Mouse (Mus musculus): ENCODE results near the gene Stpg4. TPM values are rescaled to one million over a fixed set of nuclear protein-coding genes. Genes with fewer than 3 reads are reported as not detected.

Stpg4 gene
- polyA plus RNA-seq, 1 experiment: not detected

DNA sequence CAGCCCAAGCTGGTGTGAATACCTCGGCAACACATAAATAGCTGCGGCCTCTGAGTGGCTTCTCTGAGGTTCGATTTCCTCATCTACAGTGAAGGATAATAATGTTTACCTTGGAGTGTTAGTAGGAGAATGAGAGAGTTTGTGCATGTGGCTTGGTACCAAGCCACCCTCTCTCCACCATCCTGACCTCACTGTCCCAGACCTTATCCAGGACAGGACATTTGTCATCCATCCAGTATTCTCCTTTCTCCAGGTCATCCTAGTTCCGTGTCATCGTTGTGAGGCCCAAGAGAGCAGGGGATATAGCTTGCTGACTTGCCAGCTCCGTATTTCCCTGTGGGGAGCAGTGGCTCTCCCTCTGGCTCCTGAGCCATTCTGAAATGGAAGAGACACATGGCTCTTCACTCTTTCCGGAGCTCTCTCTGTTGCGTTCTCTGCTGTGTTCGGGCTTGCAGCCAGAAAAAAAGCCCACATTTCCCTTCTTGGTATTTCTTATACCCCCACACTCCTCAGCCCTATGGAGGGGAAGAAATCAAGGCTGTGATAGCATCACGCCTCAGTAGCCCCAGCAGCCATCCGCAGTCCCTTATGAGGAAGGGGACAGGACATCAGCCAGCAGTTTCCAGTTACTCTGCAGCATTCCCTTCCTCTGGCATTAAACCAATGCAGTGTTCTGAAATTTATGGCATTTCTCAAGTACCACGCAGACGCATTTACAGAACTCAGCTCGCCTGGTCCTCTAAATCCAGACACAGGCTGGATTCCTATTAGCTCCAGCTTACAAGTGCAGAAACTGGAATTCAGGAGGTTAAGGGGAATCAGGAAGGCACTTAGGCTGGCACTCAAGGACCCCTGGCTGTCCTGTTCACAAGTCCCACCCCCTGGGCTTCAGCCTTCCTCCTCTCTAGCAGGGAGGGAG, 32.5 kb upstream of the Stpg4 start:
- Histone ChIP-seq H3K36me3 (ENCODE audit: control insufficient read depth, insufficient read depth, low read length) (no peaks in the 10 kb centered on the region), H3K4me3 (ENCODE audit: low read depth, low read length) (peak overlapping the region; percentile 39), H3K27me3 (ENCODE audit: control insufficient read depth, insufficient read depth, low read length) (no peaks in the 10 kb centered on the region), H3K27ac (ENCODE audit: insufficient read depth, low read depth, low read length) (peak overlapping the region; percentile 14), H3K4me1 (ENCODE audit: control insufficient read depth, insufficient read depth, insufficient read length, low read length) (peaks cover 6% of the 10 kb centered on the region)
- WGBS: 41% methylated on average over 14 of the region's 14 CpGs
- TF ChIP-seq CTCF (IDR thresholded peaks at IDR 0.05; ENCODE audit: extremely low read depth, insufficient read length, insufficient replicate concordance, low read depth, low read length) (no peak), POLR2A (IDR thresholded peaks at IDR 0.05; ENCODE audit: low read depth, low read length) (no peak; the same call in 1 of the 2 replicates)

DNA sequence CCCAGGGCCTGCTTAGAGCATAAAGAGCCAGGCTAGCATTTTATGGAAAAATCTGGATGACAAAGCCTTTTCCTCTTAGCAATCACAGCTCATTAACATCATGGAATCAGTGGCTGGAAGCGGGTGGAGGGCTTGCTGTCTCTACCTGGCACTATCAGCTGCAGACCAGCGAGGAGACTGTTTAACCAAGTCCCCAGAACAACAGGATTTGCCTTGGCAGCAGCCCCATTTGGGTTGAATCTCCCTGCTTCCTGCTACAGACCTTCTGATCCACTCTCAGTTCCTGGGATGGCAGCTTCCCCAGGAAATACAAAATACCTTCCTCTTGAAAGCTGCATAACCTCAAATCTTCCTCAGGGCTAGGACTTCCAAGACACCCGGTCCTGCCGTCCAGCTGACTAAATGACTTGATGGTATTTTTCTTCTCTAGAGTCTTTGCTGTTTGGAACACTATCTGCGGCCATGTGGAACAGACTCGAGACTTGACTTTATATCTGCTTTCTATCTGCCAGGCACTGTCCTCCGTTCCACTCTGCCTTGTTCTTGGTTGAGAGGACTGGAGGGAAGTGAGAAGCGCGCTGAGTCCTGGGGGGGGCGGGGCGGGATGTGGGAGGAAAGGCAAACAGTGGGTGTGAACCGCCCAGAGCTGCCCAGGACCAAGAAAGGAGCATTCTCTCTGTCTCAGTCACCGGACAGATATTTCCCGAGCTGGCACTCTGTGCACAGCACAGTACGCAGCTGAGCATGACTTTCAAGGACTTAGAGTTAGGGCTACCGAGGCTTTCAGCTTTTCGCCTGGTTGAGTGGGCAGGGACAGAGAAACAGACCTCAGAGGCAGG, 31.6 kb upstream of the Stpg4 start:
- TF ChIP-seq POLR2A (IDR thresholded peaks at IDR 0.05; ENCODE audit: low read depth, low read length) (no peak), CTCF (IDR thresholded peaks at IDR 0.05; ENCODE audit: extremely low read depth, insufficient read length, insufficient replicate concordance, low read depth, low read length) (no peak)
- Histone ChIP-seq H3K27ac (ENCODE audit: insufficient read depth, low read depth, low read length) (peak overlapping the region; percentile 66), H3K27me3 (ENCODE audit: control insufficient read depth, insufficient read depth, low read length) (no peaks in the 10 kb centered on the region), H3K4me1 (ENCODE audit: control insufficient read depth, insufficient read depth, insufficient read length, low read length) (peaks cover 6% of the 10 kb centered on the region), H3K36me3 (ENCODE audit: control insufficient read depth, insufficient read depth, low read length) (no peaks in the 10 kb centered on the region), H3K4me3 (ENCODE audit: low read depth, low read length) (peak overlapping the region; percentile 39)
- 4% methylated on average over 14 of the region's 17 CpGs for WGBS

DNA sequence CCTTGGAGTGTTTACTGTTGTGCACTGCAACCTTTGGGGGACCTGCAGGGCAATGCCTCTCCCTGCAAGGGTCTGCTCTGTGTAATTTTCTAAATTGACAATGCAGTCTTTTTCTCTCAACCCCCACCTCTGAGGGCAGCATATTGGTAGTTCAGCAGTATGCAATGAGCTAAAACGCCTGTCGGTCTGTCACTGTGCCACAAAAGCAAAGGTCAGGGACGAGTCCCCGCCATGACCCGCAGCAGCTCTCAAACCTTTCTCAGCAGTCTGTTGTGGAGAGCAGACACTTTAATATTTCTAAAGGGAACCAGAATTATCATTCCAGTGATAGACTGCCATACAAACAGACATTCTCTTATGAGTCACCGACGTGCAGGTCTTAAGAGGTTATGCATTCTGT, 30.4 kb upstream of the Stpg4 start:
- Histone ChIP-seq H3K4me1 (ENCODE audit: control insufficient read depth, insufficient read depth, insufficient read length, low read length) (peaks cover 6% of the 10 kb centered on the region), H3K27me3 (ENCODE audit: control insufficient read depth, insufficient read depth, low read length) (no peaks in the 10 kb centered on the region), H3K36me3 (ENCODE audit: control insufficient read depth, insufficient read depth, low read length) (no peaks in the 10 kb centered on the region), H3K27ac (ENCODE audit: insufficient read depth, low read depth, low read length) (no peak overlapping the region), H3K4me3 (ENCODE audit: low read depth, low read length) (no peak overlapping the region)
- 62% methylated on average over 7 of the region's 7 CpGs for WGBS
- no peak for TF ChIP-seq CTCF (IDR thresholded peaks at IDR 0.05; ENCODE audit: extremely low read depth, insufficient read length, insufficient replicate concordance, low read depth, low read length)
- no peak for TF ChIP-seq POLR2A (IDR thresholded peaks at IDR 0.05; ENCODE audit: low read depth, low read length)

DNA sequence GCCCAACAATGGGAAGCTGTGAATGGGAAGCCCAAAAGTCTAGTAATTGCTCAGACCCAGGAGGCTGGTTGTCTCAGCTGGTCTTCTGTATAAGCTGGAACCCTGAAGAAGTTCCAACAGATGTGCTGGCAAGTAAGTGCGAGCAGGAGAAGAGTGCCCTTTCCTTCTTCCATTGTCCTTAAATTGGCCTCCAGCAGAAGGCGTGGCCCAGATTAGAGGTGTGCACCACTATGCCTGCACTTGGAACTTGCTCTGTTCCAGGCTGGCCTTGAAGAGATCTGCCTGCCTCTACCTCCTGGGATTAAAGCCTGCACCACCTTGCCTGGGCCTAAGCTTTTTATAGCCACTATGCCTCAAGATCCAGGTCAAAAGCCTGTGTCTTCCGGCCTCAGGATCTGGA, 26.6 kb upstream of the Stpg4 start:
- no peaks in the 10 kb centered on the region for H3K27me3 ChIP-seq (ENCODE audit: control insufficient read depth, insufficient read depth, low read length)
- 61% methylated on average over 3 of the region's 3 CpGs for WGBS

DNA sequence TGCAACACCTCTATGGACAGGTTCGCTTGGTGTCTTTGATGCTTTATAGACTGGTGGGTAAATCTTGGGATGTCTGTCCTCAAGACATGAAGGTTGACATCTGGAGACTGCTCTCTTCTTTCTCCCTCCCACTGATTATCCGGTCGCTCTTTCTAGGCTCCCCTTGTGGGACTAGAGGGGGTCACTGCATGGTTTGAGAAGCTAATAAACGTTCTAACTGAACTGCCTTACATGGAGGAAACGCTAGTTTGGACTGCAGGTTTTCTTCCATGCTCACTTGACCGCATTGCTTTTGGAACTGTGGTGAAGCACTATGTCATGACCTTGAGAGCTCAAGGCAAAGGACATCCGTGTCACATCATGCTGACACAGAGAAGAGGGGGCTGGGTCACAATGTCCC, 25.8 kb upstream of the Stpg4 start:
- TF ChIP-seq POLR2A (IDR thresholded peaks at IDR 0.05; ENCODE audit: low read depth, low read length) (no peak), CTCF (IDR thresholded peaks at IDR 0.05; ENCODE audit: extremely low read depth, insufficient read length, insufficient replicate concordance, low read depth, low read length) (no peak)
- Histone ChIP-seq H3K4me3 (ENCODE audit: low read depth, low read length) (no peak overlapping the region), H3K36me3 (ENCODE audit: control insufficient read depth, insufficient read depth, low read length) (no peaks in the 10 kb centered on the region), H3K27me3 (ENCODE audit: control insufficient read depth, insufficient read depth, low read length) (no peaks in the 10 kb centered on the region), H3K27ac (ENCODE audit: insufficient read depth, low read depth, low read length) (no peak overlapping the region), H3K4me1 (ENCODE audit: control insufficient read depth, insufficient read depth, insufficient read length, low read length) (no peaks in the 10 kb centered on the region; the same call in 1 of the 2 replicates)
- WGBS: 89% methylated on average over 7 of the region's 7 CpGs

More for the DNA sequence above, 26.6 kb upstream of the Stpg4 start:
- Histone ChIP-seq H3K27ac (ENCODE audit: insufficient read depth, low read depth, low read length) (no peak overlapping the region), H3K4me3 (ENCODE audit: low read depth, low read length) (no peak overlapping the region), H3K4me1 (ENCODE audit: control insufficient read depth, insufficient read depth, insufficient read length, low read length) (no peaks in the 10 kb centered on the region; the same call in 1 of the 2 replicates), H3K36me3 (ENCODE audit: control insufficient read depth, insufficient read depth, low read length) (no peaks in the 10 kb centered on the region)
- TF ChIP-seq POLR2A (IDR thresholded peaks at IDR 0.05; ENCODE audit: low read depth, low read length): no peak
- TF ChIP-seq CTCF (IDR thresholded peaks at IDR 0.05; ENCODE audit: extremely low read depth, insufficient read length, insufficient replicate concordance, low read depth, low read length): no peak

DNA sequence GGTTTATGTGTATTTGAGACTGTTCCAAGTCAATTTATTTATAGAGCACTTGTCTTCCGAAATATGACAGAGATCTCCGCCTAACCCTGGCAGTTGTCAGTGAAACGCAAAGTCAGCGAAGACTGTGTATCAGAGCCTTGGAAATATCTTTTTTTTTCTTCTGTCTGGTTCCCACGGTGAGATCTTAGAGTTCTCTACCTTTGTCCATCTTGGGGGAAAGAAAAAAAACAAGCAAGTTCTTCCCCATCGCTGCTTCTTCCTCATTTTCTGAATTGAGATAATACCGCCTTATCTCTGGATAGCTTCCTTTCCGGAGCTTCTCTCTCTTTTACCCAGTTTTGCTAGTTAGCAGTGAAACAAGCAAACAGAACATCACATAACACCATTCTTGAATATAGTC, 21.3 kb upstream of the Stpg4 start:
- Histone ChIP-seq H3K4me1 (ENCODE audit: control insufficient read depth, insufficient read depth, insufficient read length, low read length) (peaks cover 3% of the 10 kb centered on the region), H3K36me3 (ENCODE audit: control insufficient read depth, insufficient read depth, low read length) (no peaks in the 10 kb centered on the region), H3K27me3 (ENCODE audit: control insufficient read depth, insufficient read depth, low read length) (no peaks in the 10 kb centered on the region), H3K27ac (ENCODE audit: insufficient read depth, low read depth, low read length) (no peak overlapping the region), H3K4me3 (ENCODE audit: low read depth, low read length) (no peak overlapping the region)
- WGBS: 77% methylated on average over 8 of the region's 8 CpGs
- TF ChIP-seq POLR2A (IDR thresholded peaks at IDR 0.05; ENCODE audit: low read depth, low read length) (no peak), CTCF (IDR thresholded peaks at IDR 0.05; ENCODE audit: extremely low read depth, insufficient read length, insufficient replicate concordance, low read depth, low read length) (no peak)

DNA sequence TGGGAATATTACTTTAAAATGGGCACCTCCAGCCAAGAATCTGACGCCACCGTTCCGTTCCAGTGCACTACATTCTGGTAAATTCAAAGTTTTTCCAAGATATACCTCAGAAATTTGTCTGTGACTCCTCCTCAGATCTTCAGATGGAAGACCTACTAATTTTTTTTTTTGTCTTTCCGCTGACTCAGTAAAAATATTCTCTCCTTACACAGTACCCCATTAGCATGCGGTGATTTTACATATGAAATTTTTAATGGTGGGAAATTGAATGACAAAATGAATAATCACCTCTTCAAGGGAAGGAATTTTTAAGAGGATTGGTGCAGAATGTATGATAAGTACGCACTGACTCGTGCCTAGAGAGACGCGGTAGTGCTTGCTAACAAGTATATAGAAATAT, 20.8 kb upstream of the Stpg4 start:
- 94% methylated on average over 9 of the region's 9 CpGs for WGBS

More for the DNA sequence above, 20.8 kb upstream of the Stpg4 start:
- peaks cover 5% of the 10 kb centered on the region for H3K4me1 ChIP-seq (ENCODE audit: control insufficient read depth, insufficient read depth, insufficient read length, low read length)
- no peak overlapping the region for H3K27ac ChIP-seq (ENCODE audit: insufficient read depth, low read depth, low read length)
- H3K27me3 ChIP-seq (ENCODE audit: control insufficient read depth, insufficient read depth, low read length): no peaks in the 10 kb centered on the region
- no peaks in the 10 kb centered on the region for H3K36me3 ChIP-seq (ENCODE audit: control insufficient read depth, insufficient read depth, low read length)
- no peak for TF ChIP-seq CTCF (IDR thresholded peaks at IDR 0.05; ENCODE audit: extremely low read depth, insufficient read length, insufficient replicate concordance, low read depth, low read length)
- TF ChIP-seq POLR2A (IDR thresholded peaks at IDR 0.05; ENCODE audit: low read depth, low read length): no peak
- H3K4me3 ChIP-seq (ENCODE audit: low read depth, low read length): no peak overlapping the region
